Mouse (Mus musculus) bone marrow, adult 2 months (tissue): Measurements from ENCODE around the gene Pnldc1. TPM values are rescaled to one million over a fixed set of nuclear protein-coding genes. Genes with fewer than 3 reads are reported as not detected.

Source experiments
- H3K27ac ChIP-seq: fragments of 200-500 bp; 2 replicates; pipeline ENCODE4 v1.5.1; 2012; ENCODE audit warnings: low read depth, mild to moderate bottlenecking, control low read depth, inconsistent platforms, low read length; ENCODE audit not compliant: control insufficient read depth, poor library complexity, insufficient read depth
- H3K4me1 ChIP-seq: fragments of 200-500 bp; 2 replicates; pipeline ENCODE4 v1.6.1; 2011; ENCODE audit warnings: low read length; ENCODE audit not compliant: control insufficient read depth, insufficient read depth
- H3K4me3 ChIP-seq: fragments of 200-500 bp; replicated peaks from 2 replicates; pipeline ENCODE3; 2011; ENCODE audit warnings: mild to moderate bottlenecking, low read depth, low read length, control low read depth; ENCODE audit not compliant: control insufficient read depth
- CTCF ChIP-seq: fragments of 200-500 bp; IDR thresholded peaks from 2 replicates; pipeline ENCODE4 v1.5.1; 2011; ENCODE audit warnings: low read length, control low read depth; ENCODE audit not compliant: control insufficient read depth, insufficient read depth
- POLR2A ChIP-seq: fragments of 200-500 bp; IDR thresholded peaks from 2 replicates; pipeline ENCODE4 v1.6.1; 2011; ENCODE audit warnings: low read depth, mild to moderate bottlenecking, control low read depth, low read length, borderline replicate concordance; ENCODE audit not compliant: control insufficient read depth
- WGBS: fragments of 180-500 bp; shearing (Covaris S2); methylation state at CpG from one replicate; pipeline ENCODE4 v1.1.7; 2018; 5-methylcytosine and 5-hydroxymethylcytosine counted together
- polyA plus RNA-seq: library from polyadenylated mRNA; stranded (reverse); fragments of >200 nt; gene quantifications from 2 replicates; pipeline ENCODE4 v1.2.4, GENCODE M21; 2011; ENCODE audit warnings: low replicate concordance; ENCODE audit not compliant: missing spikeins, insufficient read depth, insufficient read length

The Pnldc1 gene
- polyA plus RNA-seq, 1 experiment: 3.7 TPM

DNA sequence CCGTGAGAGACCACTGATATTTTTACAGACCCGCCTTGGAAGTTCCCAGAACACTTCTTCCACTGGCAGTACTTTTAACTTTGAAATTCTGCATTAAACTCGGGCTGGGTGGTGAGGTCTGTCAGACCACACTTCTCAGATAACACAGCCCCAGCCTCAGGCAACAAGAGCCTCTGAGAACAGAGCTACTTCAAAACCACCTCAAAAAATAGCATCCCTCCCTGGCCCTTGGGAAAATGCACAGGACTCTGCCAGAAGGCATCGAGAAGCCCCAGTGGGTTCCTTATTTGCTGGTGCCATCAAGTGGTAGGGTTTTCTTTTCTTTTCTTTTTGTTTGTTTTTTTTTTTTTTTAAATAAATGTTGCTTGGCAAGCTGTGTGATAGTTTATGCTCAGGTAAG, 41.4 kb downstream of the Pnldc1 start:
- Histone ChIP-seq H3K4me3 (no peak overlapping the region), H3K27ac (no peak overlapping the region), H3K4me1 (no peaks in the 10 kb centered on the region)
- TF ChIP-seq POLR2A (no peak), CTCF (no peak)
- 30% methylated on average over 4 of the region's 4 CpGs for WGBS

DNA sequence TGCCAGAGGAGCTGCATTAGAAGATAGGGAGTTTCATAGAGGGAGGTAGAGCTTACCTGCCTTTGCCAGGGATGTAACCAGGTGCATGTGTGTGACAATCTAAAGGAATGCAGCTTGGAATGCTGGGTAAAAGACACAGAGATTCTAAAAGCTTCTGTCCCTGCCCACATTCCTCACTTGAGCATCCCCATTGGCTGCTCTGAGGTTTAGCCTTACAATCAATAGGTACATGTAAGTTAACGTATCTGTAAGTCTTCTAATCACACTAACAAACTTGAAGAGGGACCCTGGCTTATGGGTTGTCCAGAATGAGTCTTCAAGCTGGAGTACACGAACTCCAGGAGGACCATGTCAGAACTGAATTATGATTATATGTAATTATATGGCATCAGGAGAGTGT, 42.0 kb downstream of the Pnldc1 start, which contains the start of gene Mas1:
Gene Mas1 (minus strand): TSS at position 101 of the 400 bp plus-strand sequence.
- no peak within 1 kb of the TSS for H3K4me3 ChIP-seq

DNA sequence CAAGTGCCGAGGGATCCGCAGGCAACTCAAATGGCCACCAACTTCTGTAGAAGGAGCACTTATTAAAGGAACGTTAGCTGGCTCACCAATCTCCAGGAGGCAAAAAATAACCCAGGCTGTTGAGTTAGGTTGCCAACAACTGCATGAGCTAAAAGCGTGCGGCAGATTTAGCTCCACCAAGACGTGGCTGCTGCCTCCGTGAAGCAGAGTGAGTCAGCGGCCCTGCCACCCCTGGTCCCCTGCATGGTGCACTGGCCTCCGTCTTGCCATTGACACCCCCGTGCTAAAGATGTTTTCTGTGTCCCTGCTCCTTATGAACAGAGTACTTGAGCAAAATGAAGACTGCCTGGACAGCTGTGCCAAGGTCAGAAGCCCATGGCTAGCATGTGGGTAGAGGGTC, 43.2 kb downstream of the Pnldc1 start:
- Histone ChIP-seq H3K4me1 (no peaks in the 10 kb centered on the region), H3K4me3 (no peak overlapping the region), H3K27ac (no peak overlapping the region)
- TF ChIP-seq POLR2A (no peak), CTCF (no peak)
- WGBS: 79% methylated on average over 10 of the region's 10 CpGs

More for the DNA sequence above, 42.0 kb downstream of the Pnldc1 start, which contains the start of gene Mas1:
- no peak for TF ChIP-seq POLR2A
- no peak for TF ChIP-seq CTCF
- Histone ChIP-seq H3K4me1 (no peaks in the 10 kb centered on the region), H3K27ac (no peak within 1 kb of the TSS)
- 56% methylated on average over 2 of the region's 2 CpGs for WGBS

DNA sequence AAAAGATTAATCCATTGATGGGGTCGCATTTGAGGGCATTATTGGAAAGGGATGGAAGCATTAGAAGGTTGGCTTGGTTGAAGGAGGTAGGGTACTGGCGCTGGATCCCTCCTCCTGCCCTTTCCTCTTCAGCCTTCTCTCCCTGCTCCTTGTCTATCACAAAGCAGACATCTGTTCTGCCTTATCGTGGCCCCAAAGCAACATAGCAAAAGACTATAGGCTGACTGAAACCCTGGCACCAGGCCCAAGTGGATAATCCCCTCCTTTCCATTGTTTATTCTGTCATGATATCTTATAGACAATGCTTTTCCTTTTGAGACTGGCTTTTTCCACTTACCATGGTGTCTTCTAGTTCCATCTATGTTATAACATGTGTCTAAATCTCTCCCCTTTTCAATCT, 44.6 kb downstream of the Pnldc1 start:
- Histone ChIP-seq H3K4me1 (no peaks in the 10 kb centered on the region), H3K27ac (no peak overlapping the region)
- WGBS: 73% methylated on average over 3 of the region's 3 CpGs

DNA sequence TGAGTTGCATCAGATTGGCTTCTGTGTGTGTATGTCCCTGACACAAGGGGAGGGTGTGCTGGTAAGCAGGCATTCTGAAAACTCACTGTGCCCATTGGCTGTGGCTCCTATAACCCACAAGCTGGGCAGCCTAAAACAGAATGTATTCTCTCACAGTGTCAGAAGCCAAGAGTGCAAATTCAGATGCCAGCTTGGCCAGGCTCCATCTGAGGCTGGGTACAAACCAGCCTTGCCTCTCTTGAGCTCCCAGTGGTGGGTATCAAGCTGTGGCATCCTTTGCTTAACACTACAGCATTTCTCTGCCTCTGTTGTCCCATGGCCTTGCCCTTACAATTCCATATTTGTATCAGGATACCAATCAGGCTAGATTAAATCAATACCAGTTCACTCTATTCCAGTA, 45.9 kb downstream of the Pnldc1 start:
- Histone ChIP-seq H3K27ac (no peak overlapping the region), H3K4me1 (no peaks in the 10 kb centered on the region), H3K4me3 (no peak overlapping the region)
- TF ChIP-seq CTCF (no peak), POLR2A (no peak)

More for the DNA sequence above, 44.6 kb downstream of the Pnldc1 start:
- H3K4me3 ChIP-seq: no peak overlapping the region
- TF ChIP-seq POLR2A: no peak
- TF ChIP-seq CTCF: no peak

DNA sequence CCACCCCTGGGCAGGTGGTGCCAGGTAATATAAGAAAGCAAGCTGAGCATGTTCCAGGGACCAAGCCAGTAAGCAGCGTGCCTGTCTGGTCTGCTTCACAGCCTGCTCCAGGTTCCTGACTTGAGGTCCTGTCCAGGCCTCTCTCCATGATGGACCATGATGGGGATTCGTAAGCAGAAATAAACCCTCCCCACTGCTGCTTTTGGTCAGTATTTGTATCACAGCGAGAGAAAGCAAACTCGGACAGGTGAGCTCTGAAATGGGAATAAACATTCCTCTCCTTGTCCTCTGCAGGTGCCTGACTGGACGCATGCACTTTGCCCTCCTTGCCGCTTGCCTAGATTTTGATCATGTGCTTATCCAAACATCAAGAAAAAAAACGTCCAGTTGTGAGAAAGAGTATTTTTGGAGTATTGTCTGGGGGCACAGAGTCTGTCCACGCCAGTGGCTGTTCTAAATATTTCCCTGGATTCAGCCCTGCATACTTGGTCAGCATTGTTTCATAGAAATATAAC, 51.0 kb downstream of the Pnldc1 start:
- H3K27ac ChIP-seq: no peak overlapping the region
- H3K4me3 ChIP-seq: no peak overlapping the region
- H3K4me1 ChIP-seq: no peaks in the 10 kb centered on the region
- TF ChIP-seq POLR2A (no peak), CTCF (no peak)
- 81% methylated on average over 8 of the region's 8 CpGs for WGBS

DNA sequence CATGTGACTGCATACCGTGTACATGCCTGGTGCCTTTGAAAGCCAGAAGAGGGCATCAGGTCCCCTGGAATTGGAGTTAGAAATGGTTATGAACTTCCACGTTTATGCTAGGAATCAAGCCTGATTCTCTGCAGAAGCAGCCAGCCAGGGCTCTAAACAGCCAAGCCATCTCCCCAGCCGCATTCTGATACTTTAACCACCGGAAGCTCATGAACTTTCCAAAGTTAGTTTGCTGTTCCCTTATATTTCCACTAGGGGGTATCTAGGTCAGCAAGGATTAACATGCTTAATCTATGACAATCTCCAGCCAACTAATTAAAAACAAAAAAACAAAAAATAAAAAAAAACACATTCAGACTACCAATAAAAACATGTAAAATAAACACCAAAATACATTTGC, 52.0 kb downstream of the Pnldc1 start:
- Histone ChIP-seq H3K27ac (no peak overlapping the region), H3K4me1 (no peaks in the 10 kb centered on the region), H3K4me3 (no peak overlapping the region)
- TF ChIP-seq CTCF (no peak), POLR2A (no peak)
- 18% methylated on average over 4 of the region's 4 CpGs for WGBS

DNA sequence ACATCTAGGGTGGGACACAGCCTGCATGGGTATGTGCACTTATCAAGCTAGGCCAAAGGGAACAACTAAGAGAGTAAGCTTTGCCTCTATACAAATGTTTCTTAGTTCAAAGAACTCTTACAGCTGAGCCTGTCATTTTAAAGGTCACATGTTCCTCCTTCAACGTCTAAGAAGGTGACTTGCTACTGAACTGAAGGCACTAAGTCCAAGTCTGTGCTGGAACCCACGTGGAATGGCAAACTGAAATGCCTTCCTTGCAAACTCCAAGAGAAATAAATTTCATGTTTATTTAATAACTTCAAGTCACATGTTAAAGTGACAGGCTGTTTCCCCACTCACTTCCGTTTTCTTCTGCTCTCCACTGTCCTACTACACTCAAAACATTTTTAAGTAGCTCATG, 52.6 kb downstream of the Pnldc1 start:
- no peak for TF ChIP-seq POLR2A
- TF ChIP-seq CTCF: no peak
- 7% methylated on average over 3 of the region's 3 CpGs for WGBS
- Histone ChIP-seq H3K4me1 (no peaks in the 10 kb centered on the region), H3K4me3 (no peak overlapping the region), H3K27ac (no peak overlapping the region)

DNA sequence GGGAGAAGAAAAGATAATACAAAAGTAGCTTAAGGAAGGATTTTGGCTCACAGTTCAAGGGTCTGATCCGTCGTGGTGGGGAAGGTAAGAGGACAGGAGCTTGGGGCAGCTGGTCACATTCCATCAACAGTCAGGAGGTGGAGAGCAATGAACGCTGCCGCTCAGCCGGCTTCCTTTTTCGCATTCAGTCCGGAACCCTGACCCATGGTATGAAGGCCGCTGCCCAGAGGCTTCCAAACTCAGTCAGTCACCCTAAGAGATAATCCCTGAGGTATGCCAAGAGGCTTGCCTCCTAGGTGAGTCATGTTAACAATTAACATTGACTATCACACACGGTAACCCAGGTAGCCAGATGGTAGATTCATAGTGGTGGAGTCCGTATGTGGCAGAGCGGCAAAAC, 55.6 kb downstream of the Pnldc1 start:
- no peak overlapping the region for H3K27ac ChIP-seq
- 91% methylated on average over 11 of the region's 11 CpGs for WGBS
- no peaks in the 10 kb centered on the region for H3K4me1 ChIP-seq
- TF ChIP-seq CTCF: no peak
- no peak for TF ChIP-seq POLR2A
- no peak overlapping the region for H3K4me3 ChIP-seq
